Mouse (Mus musculus) kidney, postnatal 36 days (tissue): ENCODE data around the gene Abcf1.
"Not testable (repeated sequence)": the region's sequence is repeated elsewhere in the genome, so short reads cannot be mapped to it uniquely, and the experiment has no call there.

ENCODE experiments used
- DNase-seq, 2 experiments: peaks; one replicate each; pipeline ENCODE4 v3.0.0; 2021 to 2022; ENCODE audit warnings: mixed read lengths in 2 of 2

Abcf1 gene

GRCm38 (mm10) chr17:35978811-35979400 lies 9.3 kb upstream of the Abcf1 start:
- DNase-seq, result no peak

DNA sequence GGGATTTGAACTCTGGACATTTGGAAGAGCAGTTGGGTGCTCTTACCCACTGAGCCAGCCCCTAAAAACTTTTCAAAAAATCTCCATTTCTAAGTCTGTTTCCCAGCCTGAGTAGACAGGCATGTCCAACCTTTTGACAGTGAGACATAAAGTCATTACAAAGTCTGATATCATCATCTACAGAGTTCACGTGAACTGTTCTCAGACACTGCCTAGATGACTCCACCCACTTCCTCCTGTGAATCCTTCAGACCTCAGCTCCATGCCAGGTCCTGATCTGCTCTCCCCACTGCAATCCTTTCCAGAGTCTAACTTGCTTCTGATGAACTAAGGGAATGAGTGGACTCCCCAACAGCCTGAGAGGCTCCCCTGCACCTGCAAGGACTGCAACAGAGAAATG lies 2.6 kb upstream of the Abcf1 start:
- DNase-seq, result no peak

DNA sequence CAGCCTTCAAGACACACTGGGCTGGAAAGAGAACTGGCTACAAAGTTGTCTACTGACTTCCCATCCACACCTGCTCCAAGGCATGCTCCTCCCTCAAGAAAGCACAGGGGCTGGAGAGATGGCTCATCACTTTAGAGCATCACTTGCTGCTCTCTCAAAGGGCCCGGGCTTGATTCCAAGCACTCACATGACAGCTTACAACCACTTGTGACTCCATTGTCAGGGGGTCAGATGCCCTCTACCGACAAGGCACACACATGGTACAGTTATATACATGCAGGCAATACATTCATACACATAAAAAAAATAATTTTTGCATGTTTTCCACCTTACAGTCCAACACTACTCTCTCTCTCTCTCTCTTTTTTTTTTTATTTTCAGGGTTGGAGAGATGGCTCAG lies 1.9 kb downstream of the Abcf1 start:
- peak in 1 of 2 experiments; percentile 20 for DNase-seq

DNA sequence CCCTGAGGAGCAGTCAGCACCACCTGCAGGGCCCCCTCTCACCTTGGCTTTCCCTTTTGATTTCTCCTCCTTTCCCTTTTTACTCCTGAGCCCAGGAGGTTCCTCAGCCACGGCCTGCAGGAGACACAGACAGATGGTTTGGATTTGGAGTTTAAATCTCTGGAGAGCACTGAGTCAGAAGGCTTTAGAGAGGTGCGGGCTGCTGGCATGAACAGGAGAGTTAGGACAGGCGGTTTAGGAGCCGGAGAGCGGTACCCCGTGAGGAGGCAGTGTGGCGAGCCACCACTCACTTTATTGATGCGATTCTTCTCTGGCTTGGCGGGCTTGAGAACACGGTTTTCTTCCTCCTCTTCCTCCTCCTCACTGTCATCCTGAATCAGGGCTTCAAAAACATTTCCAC lies 6.3 kb downstream of the Abcf1 start:
- DNase-seq, result no peak

DNA sequence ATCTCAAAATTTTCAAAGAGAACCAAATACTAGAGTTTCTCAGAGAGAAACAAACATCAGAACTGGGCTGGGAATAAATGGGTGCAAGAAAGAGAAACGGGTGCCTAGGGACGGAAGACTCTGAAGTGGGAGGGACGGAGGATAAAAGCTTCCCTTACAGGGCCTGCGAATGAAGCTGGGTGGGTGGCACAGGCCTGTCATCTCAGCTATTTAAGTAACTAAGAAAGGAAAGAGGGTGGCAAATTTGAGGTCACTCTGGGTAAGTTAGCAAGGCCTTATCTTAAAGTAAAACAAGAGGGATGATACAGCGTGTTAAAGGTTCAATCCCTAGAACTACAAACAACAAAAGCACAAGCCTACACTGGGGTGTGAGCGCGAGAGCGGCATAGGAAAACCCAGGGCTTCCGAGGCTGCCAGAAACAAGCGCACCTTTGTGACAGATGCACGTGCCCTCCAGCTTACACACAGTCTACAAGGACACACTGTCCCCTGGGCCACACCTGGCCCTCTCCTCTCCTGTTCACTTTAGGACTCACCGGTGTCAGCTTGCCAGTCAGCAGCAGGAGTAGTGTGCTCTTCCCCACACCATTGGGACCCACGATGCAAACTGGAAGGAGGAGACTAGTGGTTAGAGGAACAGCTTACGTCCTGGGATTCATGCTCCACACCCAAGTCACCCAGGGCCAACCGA lies 10.9 kb downstream of the Abcf1 start:
- DNase-seq, result no peak

DNA sequence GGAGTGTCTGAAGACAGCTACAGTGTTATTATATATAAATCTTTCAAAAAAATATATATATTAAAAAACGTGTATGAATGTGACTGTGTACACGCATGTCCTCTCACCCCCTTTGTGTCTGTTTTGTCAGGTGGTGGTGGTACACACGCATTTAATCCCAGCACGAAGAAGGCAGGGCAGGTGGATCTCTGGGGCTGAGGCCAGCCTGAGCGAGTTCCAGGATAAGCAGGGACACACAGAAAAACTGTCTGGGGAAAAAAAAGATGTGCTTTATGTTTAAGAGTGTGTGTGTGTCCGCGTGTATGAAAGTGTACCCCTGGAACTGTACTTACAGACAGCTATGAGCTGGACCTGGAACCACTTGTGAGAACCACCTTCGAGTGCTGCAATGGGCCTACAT lies 14.9 kb downstream of the Abcf1 start:
- no peak for DNase-seq

GRCm38 (mm10) chr17:35952559-35952958 lies 17.0 kb downstream of the Abcf1 start:
- not testable (repeated sequence) for DNase-seq

DNA sequence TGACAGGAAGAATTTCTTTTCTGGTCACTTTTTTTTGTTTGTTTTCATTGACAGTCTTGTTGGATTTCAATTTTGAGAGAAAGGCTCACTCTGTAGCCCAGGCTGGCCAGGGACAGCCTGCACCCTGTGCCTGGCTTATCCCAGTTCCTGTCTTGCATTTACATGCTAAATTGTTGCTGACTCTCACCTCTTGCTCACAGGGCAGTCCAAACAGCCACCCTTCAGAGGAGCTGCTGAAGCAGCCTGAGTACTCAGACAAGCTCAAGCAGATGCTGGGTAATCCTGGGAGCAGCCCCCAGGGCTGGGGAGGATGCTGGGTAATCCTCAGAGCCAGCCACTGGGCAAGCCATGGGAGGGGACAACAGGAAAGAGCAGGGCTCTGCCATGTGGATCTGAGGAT lies 18.6 kb downstream of the Abcf1 start:
- not testable (repeated sequence) for DNase-seq

DNA sequence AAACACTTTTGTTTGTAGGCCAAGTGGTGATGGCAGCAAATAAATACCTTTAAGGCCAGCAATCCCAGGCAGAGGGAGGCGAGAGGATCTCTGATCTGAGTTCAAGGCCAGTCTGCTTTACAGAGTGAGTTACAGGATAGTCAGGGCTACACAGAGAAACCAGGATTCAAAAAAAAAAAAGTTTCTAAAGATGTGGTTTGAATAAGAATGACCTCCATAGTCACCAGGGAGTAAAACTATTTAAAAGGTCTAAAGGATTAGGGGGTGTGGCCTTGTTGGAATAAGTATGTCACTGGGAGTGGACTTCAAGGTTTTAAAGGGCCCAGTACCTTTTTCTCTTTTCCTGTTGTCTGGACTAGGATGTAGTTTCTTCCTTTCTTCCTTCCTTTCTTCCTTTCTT lies 29.6 kb downstream of the Abcf1 start:
- no peak for DNase-seq

DNA sequence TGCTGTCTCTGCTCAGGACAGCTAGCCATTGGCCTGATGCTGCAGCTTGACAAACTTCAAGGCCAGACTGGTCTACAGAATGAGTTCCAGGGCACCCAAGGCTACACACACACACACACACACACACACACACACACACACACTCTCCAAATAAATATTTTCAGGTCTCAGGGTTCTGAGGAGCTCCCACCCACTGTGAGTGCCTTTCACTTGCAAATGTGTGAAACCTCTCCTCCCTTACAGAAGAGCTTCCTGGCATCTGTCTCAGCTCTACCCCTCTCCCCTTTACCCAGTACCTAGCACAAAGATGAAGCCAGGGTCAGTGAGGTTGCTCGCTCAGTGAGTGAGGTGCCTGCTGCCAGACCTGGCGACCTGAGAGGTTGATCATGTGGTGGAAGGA lies 30.5 kb downstream of the Abcf1 start:
- no peak for DNase-seq

- peak; percentile 51 to 68 for DNase-seq
Observed at GRCm38 (mm10) chr17:35937700-35938348, 31.7 kb downstream of the Abcf1 start.

DNA sequence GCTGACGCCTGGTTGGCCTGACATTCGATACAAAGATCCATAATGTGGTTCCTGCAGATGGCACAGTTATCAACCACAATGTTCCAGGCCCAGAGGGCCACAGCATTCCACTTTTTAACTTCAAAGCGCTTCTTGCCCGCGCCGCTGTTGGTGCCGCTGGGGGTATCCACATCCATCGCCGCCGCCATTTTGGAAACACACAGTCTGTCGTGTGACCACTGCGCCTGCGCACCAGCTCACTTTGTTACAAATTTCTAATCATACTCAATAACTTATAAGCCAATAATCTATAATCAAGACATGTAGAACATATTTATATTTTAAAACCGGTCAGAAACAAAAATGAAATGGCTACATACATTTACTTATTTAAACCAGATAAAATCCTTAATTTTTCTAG lies 33.8 kb downstream of the Abcf1 start:
- not testable (repeated sequence) for DNase-seq

GRCm38 (mm10) chr17:35932608-35933007 lies 37.0 kb downstream of the Abcf1 start:
- no peak for DNase-seq

DNA sequence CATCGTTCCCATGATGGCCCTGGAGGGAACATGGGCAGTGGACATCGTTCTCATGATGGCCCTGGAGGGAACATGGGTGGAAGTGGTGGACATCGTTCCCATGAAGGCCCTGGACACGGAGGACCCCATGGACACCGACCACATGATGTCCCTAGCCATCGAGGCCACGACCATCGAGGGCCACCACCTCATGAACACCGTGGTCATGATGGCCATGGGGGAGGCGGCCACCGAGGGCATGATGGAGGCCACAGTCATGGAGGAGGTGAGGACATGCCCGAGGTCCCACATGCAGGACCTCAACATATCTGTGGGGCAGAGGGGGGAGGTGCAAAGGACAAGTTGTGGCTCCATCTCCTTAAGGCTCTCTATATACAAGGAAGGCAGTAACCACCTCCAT lies 38.9 kb downstream of the Abcf1 start:
- no peak for DNase-seq

DNA sequence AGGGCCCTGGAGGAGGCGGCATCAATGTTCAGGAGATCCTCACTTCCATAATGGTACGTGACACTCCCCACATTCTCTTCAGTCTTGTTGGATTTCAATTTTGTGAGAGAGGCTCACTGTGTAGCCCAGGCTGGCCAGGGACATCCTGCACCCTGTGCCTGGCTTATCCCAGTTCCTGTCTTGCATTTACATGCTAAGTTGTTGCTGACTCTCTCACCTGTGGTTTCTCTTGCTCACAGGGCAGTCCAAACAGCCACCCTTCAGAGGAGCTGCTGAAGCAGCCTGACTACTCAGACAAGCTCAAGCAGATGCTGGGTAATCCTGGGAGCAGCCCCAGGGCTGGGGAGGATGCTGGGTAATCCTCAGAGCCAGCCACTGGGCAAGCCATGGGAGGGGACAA lies 40.0 kb downstream of the Abcf1 start:
- DNase-seq, result no peak

DNA sequence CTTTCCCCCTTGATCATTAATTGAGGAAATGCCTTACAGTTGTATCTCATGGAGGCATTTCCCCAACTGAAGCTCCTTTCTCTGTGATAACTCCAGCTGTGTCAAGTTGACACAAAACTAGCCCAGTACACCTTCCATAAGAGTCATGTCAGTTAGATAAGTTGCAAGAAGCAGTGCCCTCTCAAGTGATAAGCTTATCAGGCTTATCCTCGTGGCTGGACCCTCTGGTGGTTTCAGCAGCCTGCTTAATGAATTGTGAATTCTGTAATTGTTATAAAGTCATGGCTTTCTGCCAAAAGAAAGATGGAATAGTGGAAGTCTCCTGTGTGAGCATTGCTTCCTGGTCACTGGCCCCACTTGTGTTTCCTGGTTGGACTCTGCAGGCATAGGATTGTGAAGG lies 42.1 kb downstream of the Abcf1 start:
- no peak for DNase-seq

GRCm38 (mm10) chr17:35923281-35923680 lies 46.3 kb downstream of the Abcf1 start:
- peak in 1 of 2 experiments; percentile 57 for DNase-seq

- peak; percentile 33 to 56 for DNase-seq
Observed at GRCm38 (mm10) chr17:35922566-35922965, 47.0 kb downstream of the Abcf1 start.

- peak in 1 of 2 experiments; percentile 26 for DNase-seq
Observed at GRCm38 (mm10) chr17:35921710-35922109, 47.9 kb downstream of the Abcf1 start.

DNA sequence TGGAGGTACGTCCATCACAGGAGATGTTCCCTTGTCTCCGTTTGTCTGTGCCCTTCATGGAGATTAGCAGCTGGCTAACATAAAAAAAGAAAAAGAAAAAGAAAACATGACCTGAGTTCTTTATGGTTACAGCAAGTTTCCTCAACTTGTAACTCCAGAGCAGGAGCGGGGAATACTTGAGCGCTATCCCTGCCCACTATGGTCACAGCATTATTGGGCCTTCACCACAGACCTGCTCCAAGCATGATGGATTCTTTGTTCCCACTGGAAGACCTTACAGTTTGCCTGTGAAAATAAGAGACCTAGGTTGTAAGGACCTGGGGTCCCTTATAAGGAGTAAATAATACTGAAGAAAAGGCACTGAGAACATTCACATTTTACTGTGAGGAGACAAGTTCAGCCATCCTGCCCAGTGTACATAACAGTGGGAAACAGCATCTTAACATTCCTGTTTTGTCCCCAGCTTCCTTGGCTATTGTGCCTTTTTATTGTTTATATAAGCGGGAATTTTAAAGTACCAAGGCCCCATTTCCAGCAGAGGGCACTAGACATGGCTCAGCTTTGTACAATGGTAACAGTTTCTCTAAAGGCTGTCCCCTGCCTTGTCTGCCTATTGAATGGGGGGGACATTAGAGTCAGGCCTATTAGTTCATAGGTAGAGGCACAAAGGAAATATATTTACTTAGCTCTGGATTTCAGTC lies 48.5 kb downstream of the Abcf1 start:
- peak; percentile 46 to 62 for DNase-seq

GRCm38 (mm10) chr17:35920384-35920783 lies 49.2 kb downstream of the Abcf1 start:
- DNase-seq, result peak in 1 of 2 experiments; percentile 27

DNA sequence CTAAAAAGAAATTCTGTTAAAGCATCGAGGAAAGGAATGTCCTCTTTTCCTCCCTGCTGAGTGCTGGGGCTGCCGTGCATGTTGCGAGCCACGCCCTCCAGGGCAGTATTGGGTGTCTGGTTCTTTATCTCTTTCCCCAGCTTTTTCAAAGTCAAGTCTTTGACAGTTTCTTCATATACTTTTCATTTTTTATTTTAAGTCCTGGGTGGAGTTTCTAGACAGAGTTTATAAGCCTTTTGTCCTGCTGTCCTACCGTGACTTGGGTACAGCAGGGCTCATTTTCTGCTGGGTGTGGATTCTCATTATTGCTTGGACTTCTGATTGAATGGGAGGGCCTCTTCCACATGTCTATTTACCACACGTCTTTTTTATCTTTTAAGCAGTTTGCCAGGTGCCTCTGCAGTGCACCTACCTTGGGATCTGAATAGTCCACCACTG lies 49.7 kb downstream of the Abcf1 start:
- peak in 1 of 2 experiments; percentile 41 for DNase-seq

DNA sequence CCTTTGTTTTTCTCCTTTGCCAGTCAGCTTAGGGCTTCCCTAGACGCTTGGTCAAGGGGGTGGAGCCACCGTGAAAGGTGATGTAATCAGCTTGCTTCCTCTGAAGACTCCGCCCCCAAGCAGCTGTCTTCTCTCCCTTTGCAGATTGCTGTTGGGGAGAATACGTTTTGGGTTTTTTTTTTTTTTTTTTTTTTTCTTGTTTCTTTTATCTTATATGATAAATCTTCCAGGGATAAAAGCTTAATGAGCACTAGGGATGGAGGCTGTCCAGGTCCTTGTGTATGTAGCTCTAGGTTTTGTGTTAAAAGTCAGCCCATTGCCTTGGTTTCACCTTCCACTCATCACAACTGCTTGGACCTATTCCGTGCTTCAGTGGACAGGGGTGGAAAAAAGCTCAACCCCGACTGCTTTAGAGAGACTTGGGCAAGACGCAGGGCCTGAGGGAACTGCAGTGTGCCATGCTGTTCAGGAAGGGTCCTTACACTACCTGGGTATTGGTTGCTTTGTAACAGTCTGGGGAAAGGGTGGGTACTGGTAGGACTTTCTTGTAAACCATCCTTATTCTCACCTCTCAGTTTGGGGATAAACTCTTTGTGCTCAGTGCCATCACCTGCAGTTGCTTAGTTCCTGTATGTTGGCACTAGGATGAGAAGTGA lies 50.4 kb downstream of the Abcf1 start:
- peak; percentile 98 for DNase-seq
